Mouse (Mus musculus): ENCODE data around the gene Ralgds. TPM values are rescaled to one million over a fixed set of nuclear protein-coding genes. Genes with fewer than 3 reads are reported as not detected.
"Not testable (repeated sequence)": the region's sequence is repeated elsewhere in the genome, so short reads cannot be mapped to it uniquely, and the experiment has no call there.

Ralgds gene
- polyA plus RNA-seq, 1 experiment from 2014 or later, result 21.2 TPM

DNA sequence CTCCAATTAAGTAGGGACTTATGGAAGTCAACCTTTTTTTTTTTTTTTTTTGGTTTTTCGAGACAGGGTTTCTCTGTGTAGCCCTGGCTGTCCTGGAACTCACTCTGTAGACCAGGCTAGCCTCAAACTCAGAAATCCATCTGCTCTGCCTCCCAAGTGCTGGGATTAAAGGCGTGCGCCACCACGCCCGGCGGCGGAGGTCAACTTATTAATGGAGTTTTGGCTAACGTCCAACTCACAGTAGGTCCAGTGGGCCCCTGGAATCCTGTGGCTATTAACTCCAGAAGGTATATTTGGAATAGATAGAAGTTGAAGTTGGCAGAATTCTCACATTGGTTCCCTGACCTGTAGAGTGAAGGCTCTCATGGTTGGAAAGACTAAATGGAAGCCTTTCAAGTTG lies 40.9 kb upstream of the Ralgds start:
- H3K36me3 ChIP-seq (ENCODE audit: control insufficient read depth, insufficient read depth), result peaks cover 32% of the 10 kb centered on the region
- WGBS, result 91% methylated on average over 8 of the region's 8 CpGs
- H3K9ac ChIP-seq (ENCODE audit: low read length); H3K27ac ChIP-seq (ENCODE audit: low read length); H3K4me1 ChIP-seq (ENCODE audit: control insufficient read depth, insufficient read depth, low read length); H3K27me3 ChIP-seq (ENCODE audit: control insufficient read depth, insufficient read depth, low read length); H3K9me3 ChIP-seq (replicated peaks; ENCODE audit: control insufficient read depth, low read length); H3K4me3 ChIP-seq (ENCODE audit: low read length); ATAC-seq (replicated peaks; ENCODE audit: extremely low read depth, insufficient read depth, low FRiP score); H3K4me2 ChIP-seq (ENCODE audit: low read depth, low read length): not testable (repeated sequence)

DNA sequence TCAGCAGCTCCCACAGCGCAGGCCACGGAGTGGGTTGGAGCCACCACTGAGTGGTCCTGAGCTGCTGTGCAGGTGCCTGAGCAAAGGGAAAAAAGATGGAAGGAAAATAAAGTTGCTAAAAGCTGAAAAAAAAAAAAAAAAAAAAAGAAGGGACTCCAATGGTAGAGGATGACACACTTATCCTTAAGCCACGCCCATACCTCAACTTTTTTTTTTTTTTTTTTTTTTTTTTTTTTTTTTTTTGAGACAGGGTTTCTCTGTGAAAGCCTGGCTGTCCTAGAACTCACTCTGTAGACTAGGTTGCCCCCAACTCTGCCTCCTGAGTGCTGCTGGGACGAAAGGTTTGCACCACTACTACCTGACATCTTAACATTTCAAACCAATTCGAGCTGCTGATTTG lies 34.9 kb upstream of the Ralgds start:
- not testable (repeated sequence) for H3K9ac ChIP-seq (ENCODE audit: low read length); H3K4me2 ChIP-seq (ENCODE audit: low read depth, low read length); H3K4me1 ChIP-seq (ENCODE audit: control insufficient read depth, insufficient read depth, low read length); H3K9me3 ChIP-seq (replicated peaks; ENCODE audit: control insufficient read depth, low read length); H3K4me3 ChIP-seq (ENCODE audit: low read length); ATAC-seq (replicated peaks; ENCODE audit: extremely low read depth, insufficient read depth, low FRiP score); H3K36me3 ChIP-seq (ENCODE audit: control insufficient read depth, insufficient read depth); H3K27me3 ChIP-seq (ENCODE audit: control insufficient read depth, insufficient read depth, low read length); H3K27ac ChIP-seq (ENCODE audit: low read length)
- 85% methylated on average over 5 of the region's 5 CpGs for WGBS

DNA sequence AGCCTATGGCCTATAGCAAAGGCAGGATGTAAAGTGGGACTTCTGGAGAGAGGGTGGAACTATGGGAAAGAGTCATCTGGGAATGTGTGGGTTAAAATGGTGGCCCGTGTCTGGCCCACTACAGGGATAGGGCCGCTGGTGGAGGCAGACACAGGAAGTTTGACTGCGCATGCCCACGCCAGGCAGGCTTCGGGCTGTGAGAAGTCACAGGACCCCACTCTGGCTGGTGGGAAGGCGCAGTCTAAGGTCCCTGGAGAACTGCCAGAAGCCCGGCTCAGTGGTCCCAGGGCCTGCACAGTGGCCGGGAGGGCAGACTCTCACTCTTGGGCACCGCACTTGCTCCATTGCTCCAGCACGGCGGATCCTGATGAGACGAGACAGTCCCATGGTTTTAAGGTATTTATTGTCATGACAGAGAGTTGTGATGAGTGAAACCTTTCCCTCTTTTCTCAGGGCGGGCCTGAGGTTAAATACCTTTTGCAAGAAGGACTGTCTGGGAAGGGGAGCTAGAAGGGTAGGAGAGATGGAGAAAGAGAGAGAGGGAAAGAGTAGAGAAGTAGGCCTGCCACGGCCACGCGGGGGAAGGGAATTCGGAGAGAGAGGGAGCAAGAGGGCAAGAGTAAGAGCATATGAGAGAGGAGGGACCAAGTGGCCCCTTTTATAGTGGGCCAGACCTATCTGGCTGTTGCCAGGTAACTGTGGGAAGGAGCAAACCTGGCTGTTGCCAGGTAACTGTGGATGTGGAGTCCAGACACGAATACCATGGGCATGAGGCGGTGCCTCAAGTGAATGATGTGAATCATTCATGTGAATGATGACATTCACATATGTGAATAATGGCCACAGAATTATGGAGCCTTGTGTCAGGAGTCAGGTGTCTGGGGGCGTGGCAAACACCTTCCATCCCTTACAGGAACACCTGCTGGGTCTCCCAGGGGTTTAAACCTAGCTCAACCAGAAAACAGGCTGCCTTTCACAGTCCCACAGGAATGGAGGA lies 33.4 kb upstream of the Ralgds start:
- Histone ChIP-seq H3K36me3 (ENCODE audit: control insufficient read depth, insufficient read depth) (no peaks in the 10 kb centered on the region), H3K4me3 (ENCODE audit: low read length) (no peak overlapping the region), H3K9me3 (replicated peaks; ENCODE audit: control insufficient read depth, low read length) (no peaks in the 10 kb centered on the region), H3K9ac (ENCODE audit: low read length) (no peak overlapping the region), H3K27ac (ENCODE audit: low read length) (no peak overlapping the region), H3K27me3 (ENCODE audit: control insufficient read depth, insufficient read depth, low read length) (no peaks in the 10 kb centered on the region), H3K4me2 (ENCODE audit: low read depth, low read length) (no peak overlapping the region), H3K4me1 (ENCODE audit: control insufficient read depth, insufficient read depth, low read length) (no peaks in the 10 kb centered on the region)
- no peak for ATAC-seq (replicated peaks; ENCODE audit: extremely low read depth, insufficient read depth, low FRiP score)
- 67% methylated on average over 20 of the region's 20 CpGs for WGBS

DNA sequence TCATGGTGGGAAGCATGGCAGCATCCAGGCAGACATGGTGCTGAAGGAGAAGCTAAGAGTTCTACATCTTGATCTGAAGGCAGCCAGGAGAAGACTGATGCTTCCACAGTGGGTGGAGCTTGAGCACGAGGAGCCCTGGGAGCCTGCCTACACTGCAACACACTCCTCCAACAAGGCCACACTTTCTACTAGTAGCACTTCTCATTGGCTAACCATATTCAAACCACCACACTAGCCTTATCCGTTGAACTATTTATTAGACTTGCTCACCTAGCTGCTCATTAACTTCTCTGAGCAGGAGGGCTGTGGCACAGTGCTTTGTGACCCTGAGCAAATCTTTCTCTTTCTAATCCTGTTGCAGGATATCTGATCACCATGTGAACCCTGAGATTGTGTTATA lies 29.1 kb upstream of the Ralgds start:
- ATAC-seq (replicated peaks; ENCODE audit: extremely low read depth, insufficient read depth, low FRiP score), result no peak
- no peaks in the 10 kb centered on the region for H3K4me1 ChIP-seq (ENCODE audit: control insufficient read depth, insufficient read depth, low read length)
- no peak overlapping the region for H3K4me2 ChIP-seq (ENCODE audit: low read depth, low read length)
- no peak overlapping the region for H3K27ac ChIP-seq (ENCODE audit: low read length)
- no peaks in the 10 kb centered on the region for H3K27me3 ChIP-seq (ENCODE audit: control insufficient read depth, insufficient read depth, low read length)
- no peak overlapping the region for H3K4me3 ChIP-seq (ENCODE audit: low read length)
- 69% methylated on average over 2 of the region's 2 CpGs for WGBS
- no peak overlapping the region for H3K9ac ChIP-seq (ENCODE audit: low read length)
- no peaks in the 10 kb centered on the region for H3K9me3 ChIP-seq (replicated peaks; ENCODE audit: control insufficient read depth, low read length)
- H3K36me3 ChIP-seq (ENCODE audit: control insufficient read depth, insufficient read depth), result no peaks in the 10 kb centered on the region

- Histone ChIP-seq H3K4me3 (ENCODE audit: low read length) (no peak overlapping the region), H3K9ac (ENCODE audit: low read length) (no peak overlapping the region), H3K27me3 (ENCODE audit: control insufficient read depth, insufficient read depth, low read length) (no peaks in the 10 kb centered on the region), H3K36me3 (ENCODE audit: control insufficient read depth, insufficient read depth) (no peaks in the 10 kb centered on the region), H3K27ac (ENCODE audit: low read length) (no peak overlapping the region), H3K9me3 (replicated peaks; ENCODE audit: control insufficient read depth, low read length) (no peaks in the 10 kb centered on the region), H3K4me2 (ENCODE audit: low read depth, low read length) (no peak overlapping the region), H3K4me1 (ENCODE audit: control insufficient read depth, insufficient read depth, low read length) (no peaks in the 10 kb centered on the region)
- ATAC-seq (replicated peaks; ENCODE audit: extremely low read depth, insufficient read depth, low FRiP score), result no peak
- WGBS, result 65% methylated on average over 2 of the region's 2 CpGs
These were observed 18.4 kb upstream of the Ralgds start for GRCm38 (mm10) chr2:28494521-28494920.

DNA sequence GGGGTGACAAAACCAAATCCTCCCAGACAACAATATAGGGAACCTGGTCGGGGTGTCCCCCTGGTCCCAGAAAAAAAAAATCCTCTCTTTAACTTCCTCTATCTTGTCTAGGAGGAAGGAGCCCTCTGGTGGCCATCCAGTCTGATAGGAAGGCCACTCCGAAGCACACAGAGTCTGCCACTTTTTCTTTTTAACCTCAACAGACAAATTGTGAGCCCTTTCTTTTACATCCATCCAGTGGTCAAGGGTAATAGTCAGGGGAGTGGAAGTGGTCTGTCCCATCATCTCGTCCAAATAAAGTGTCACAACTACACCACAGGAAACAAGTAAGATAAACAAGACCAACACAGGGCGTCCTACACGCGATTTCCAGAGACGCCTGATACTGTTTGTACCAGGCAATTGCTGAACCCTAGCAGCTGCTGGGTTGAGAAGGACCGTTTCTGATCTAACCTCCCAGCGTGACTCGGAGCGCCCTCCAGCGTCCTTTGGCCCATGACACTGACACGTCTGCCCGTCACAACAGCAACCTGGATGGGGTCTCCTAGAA lies 17.6 kb upstream of the Ralgds start:
- no peak overlapping the region for H3K4me2 ChIP-seq (ENCODE audit: low read depth, low read length)
- ATAC-seq (replicated peaks; ENCODE audit: extremely low read depth, insufficient read depth, low FRiP score), result no peak
- H3K9ac ChIP-seq (ENCODE audit: low read length), result no peak overlapping the region
- H3K4me3 ChIP-seq (ENCODE audit: low read length), result no peak overlapping the region
- H3K9me3 ChIP-seq (replicated peaks; ENCODE audit: control insufficient read depth, low read length), result no peaks in the 10 kb centered on the region
- 75% methylated on average over 14 of the region's 14 CpGs for WGBS
- H3K36me3 ChIP-seq (ENCODE audit: control insufficient read depth, insufficient read depth), result no peaks in the 10 kb centered on the region
- no peak overlapping the region for H3K27ac ChIP-seq (ENCODE audit: low read length)
- H3K4me1 ChIP-seq (ENCODE audit: control insufficient read depth, insufficient read depth, low read length), result no peaks in the 10 kb centered on the region
- H3K27me3 ChIP-seq (ENCODE audit: control insufficient read depth, insufficient read depth, low read length), result no peaks in the 10 kb centered on the region

- H3K4me2 ChIP-seq (ENCODE audit: low read depth, low read length), result no peak overlapping the region
- no peak for ATAC-seq (replicated peaks; ENCODE audit: extremely low read depth, insufficient read depth, low FRiP score)
- no peak overlapping the region for H3K9ac ChIP-seq (ENCODE audit: low read length)
- no peaks in the 10 kb centered on the region for H3K9me3 ChIP-seq (replicated peaks; ENCODE audit: control insufficient read depth, low read length)
- WGBS, result 75% methylated on average over 16 of the region's 16 CpGs
- H3K27ac ChIP-seq (ENCODE audit: low read length), result no peak overlapping the region
- H3K27me3 ChIP-seq (ENCODE audit: control insufficient read depth, insufficient read depth, low read length), result no peaks in the 10 kb centered on the region
- H3K36me3 ChIP-seq (ENCODE audit: control insufficient read depth, insufficient read depth), result no peaks in the 10 kb centered on the region
- H3K4me3 ChIP-seq (ENCODE audit: low read length), result no peak overlapping the region
- H3K4me1 ChIP-seq (ENCODE audit: control insufficient read depth, insufficient read depth, low read length), result no peaks in the 10 kb centered on the region
These were observed 16.9 kb upstream of the Ralgds start for GRCm38 (mm10) chr2:28495801-28496595.

GRCm38 (mm10) chr2:28496671-28497070 lies 16.3 kb upstream of the Ralgds start, which contains the start of gene Gbgt1:
Gbgt1 (plus strand) TSS chr2:28496891.
- 74% methylated on average over 5 of the region's 5 CpGs for WGBS
- H3K4me2 ChIP-seq (ENCODE audit: low read depth, low read length), result no peak within 1 kb of the TSS

DNA sequence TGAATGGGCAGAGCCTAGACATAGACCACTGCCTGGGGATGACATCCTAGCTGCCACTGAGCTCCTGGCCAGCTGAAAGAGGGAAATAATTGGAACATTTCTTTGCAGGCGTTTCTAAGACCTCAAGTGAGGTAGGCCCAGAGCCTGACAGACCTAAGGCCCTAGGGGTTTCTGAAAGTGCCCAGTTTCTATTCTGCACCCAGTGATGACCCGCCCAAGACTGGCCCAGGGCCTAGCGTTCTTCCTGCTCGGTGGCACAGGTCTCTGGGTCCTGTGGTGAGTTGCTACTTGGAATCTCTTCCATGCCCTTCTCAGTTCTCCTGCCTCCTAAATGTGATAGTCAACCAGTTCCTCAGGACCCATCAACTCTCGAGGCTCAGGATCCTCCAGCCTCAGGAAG lies 15.4 kb upstream of the Ralgds start:
- H3K4me2 ChIP-seq (ENCODE audit: low read depth, low read length), result no peak overlapping the region
- no peaks in the 10 kb centered on the region for H3K4me1 ChIP-seq (ENCODE audit: control insufficient read depth, insufficient read depth, low read length)
- H3K9me3 ChIP-seq (replicated peaks; ENCODE audit: control insufficient read depth, low read length), result no peaks in the 10 kb centered on the region
- H3K4me3 ChIP-seq (ENCODE audit: low read length), result no peak overlapping the region
- no peak for ATAC-seq (replicated peaks; ENCODE audit: extremely low read depth, insufficient read depth, low FRiP score)
- no peaks in the 10 kb centered on the region for H3K36me3 ChIP-seq (ENCODE audit: control insufficient read depth, insufficient read depth)
- H3K27me3 ChIP-seq (ENCODE audit: control insufficient read depth, insufficient read depth, low read length), result no peaks in the 10 kb centered on the region
- H3K9ac ChIP-seq (ENCODE audit: low read length), result no peak overlapping the region
- H3K27ac ChIP-seq (ENCODE audit: low read length), result no peak overlapping the region
- 73% methylated on average over 5 of the region's 5 CpGs for WGBS

More at GRCm38 (mm10) chr2:28496671-28497070, 16.3 kb upstream of the Ralgds start, which contains the start of gene Gbgt1:
- Histone ChIP-seq H3K27me3 (ENCODE audit: control insufficient read depth, insufficient read depth, low read length) (no peaks in the 10 kb centered on the region), H3K4me3 (ENCODE audit: low read length) (no peak within 1 kb of the TSS), H3K4me1 (ENCODE audit: control insufficient read depth, insufficient read depth, low read length) (no peaks in the 10 kb centered on the region), H3K27ac (ENCODE audit: low read length) (no peak within 1 kb of the TSS), H3K9ac (ENCODE audit: low read length) (no peak within 1 kb of the TSS), H3K9me3 (replicated peaks; ENCODE audit: control insufficient read depth, low read length) (no peaks in the 10 kb centered on the region), H3K36me3 (ENCODE audit: control insufficient read depth, insufficient read depth) (no peaks in the 10 kb centered on the region)
- no peak for ATAC-seq (replicated peaks; ENCODE audit: extremely low read depth, insufficient read depth, low FRiP score)
